In the genomic region with DNA sequence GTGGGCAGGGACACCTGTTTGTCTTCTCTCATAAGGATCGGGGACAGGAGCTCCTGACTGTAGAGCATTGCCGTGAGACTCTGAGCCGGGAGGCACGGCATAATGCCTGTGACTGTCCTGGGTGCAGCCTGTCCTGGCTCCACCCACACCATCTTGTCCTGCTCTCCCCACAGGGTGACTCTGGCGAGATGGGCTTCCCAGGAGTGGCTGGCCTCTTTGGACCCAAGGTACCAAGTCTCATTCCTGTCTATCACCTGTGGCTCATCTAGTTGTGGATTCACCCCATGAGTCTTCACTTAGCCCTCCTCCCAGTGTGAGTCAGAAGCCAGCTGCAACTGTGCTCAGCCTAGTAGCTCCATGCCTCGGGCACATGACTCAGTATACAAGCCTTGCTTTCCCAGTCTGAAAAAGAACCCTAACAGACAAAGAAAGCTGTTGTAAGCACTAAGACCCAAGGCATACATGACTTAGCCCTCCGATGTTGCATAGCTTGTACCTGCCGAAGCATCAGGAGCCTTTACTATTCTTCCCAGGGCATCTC, we compare ENCODE assay signal across 30 mouse cellular contexts. TPM values are rescaled to one million over a fixed set of nuclear protein-coding genes. Genes with fewer than 3 reads are reported as not detected.
DNase-seq lines count a peak whose midpoint lies in the region; ATAC-seq and TF ChIP-seq lines count a peak whose summit lies in the region.
"Had no signal": no experiment of that assay in that cellular context is flagged by ENCODE, and none has a peak within 500 bp of the region (broad histone marks: within the 10 kb centered on the region; RNA-seq: fewer than 3 reads in every experiment).

No protein-coding gene starts in this region.

- H3K27ac ChIP-seq in forebrain, embryonic 11.5 days (ENCODE audit: low read depth, low read length): no peak overlapping the region
- H3K27ac ChIP-seq in forebrain, embryonic 15.5 days (replicated peaks): no peak overlapping the region
- peak overlapping the region; percentile 42; the same call in 1 of the 2 replicates for H3K27ac ChIP-seq in olfactory bulb, adult 2 months (ENCODE audit: insufficient read depth, low read depth, low read length)
- H3K27ac ChIP-seq in midbrain, postnatal 0 days (ENCODE audit: low read depth, low read length): no peak overlapping the region
- H3K27ac ChIP-seq: heart, embryonic 15.5 days; hindbrain, embryonic 13.5 days; midbrain, embryonic 10.5 days had no signal

- H3K36me3 ChIP-seq in forebrain, embryonic 11.5 days (ENCODE audit: control insufficient read depth, insufficient read depth, low read length): no peaks in the 10 kb centered on the region
- H3K36me3 ChIP-seq in forebrain, embryonic 15.5 days: no peaks in the 10 kb centered on the region
- H3K36me3 ChIP-seq in midbrain, postnatal 0 days (ENCODE audit: insufficient read depth, low read length): no peaks in the 10 kb centered on the region

- H3K4me1 ChIP-seq in forebrain, embryonic 11.5 days (replicated peaks; ENCODE audit: control insufficient read depth, insufficient read depth, low read length): no peaks in the 10 kb centered on the region
- H3K4me1 ChIP-seq in forebrain, embryonic 15.5 days: no peaks in the 10 kb centered on the region
- H3K4me1 ChIP-seq in olfactory bulb, adult 2 months (ENCODE audit: control insufficient read depth, insufficient read depth, low read length): peaks cover 16% of the 10 kb centered on the region; the same call in 1 of the 2 replicates
- H3K4me1 ChIP-seq in midbrain, postnatal 0 days (ENCODE audit: insufficient read depth, low read length): no peaks in the 10 kb centered on the region
- H3K4me1 ChIP-seq: heart, embryonic 15.5 days; hindbrain, embryonic 13.5 days; midbrain, embryonic 10.5 days had no signal

- no peaks in the 10 kb centered on the region for H3K27me3 ChIP-seq in forebrain, embryonic 11.5 days (ENCODE audit: control insufficient read depth, insufficient read depth, low read length)
- no peaks in the 10 kb centered on the region for H3K27me3 ChIP-seq in forebrain, embryonic 15.5 days
- no peaks in the 10 kb centered on the region for H3K27me3 ChIP-seq in midbrain, postnatal 0 days (ENCODE audit: insufficient read depth, low read length)
- H3K27me3 ChIP-seq: heart, embryonic 15.5 days; hindbrain, embryonic 13.5 days had no signal

- no peak overlapping the region for H3K9ac ChIP-seq in forebrain, embryonic 11.5 days (ENCODE audit: low read length)
- no peak overlapping the region for H3K9ac ChIP-seq in forebrain, embryonic 15.5 days (replicated peaks)
- no peak overlapping the region for H3K9ac ChIP-seq in midbrain, postnatal 0 days (replicated peaks; ENCODE audit: low read length, poor library complexity, severe bottlenecking)
- H3K9ac ChIP-seq: heart, embryonic 15.5 days; hindbrain, embryonic 13.5 days had no signal

- no peak overlapping the region for H3K4me3 ChIP-seq in forebrain, embryonic 11.5 days (ENCODE audit: low read depth, low read length)
- H3K4me3 ChIP-seq in forebrain, embryonic 15.5 days: no peak overlapping the region
- H3K4me3 ChIP-seq in olfactory bulb, adult 2 months (ENCODE audit: insufficient read depth, low read depth, low read length): no peak overlapping the region
- H3K4me3 ChIP-seq in midbrain, postnatal 0 days (ENCODE audit: low read depth, low read length): no peak overlapping the region
- H3K4me3 ChIP-seq: heart, embryonic 15.5 days; hindbrain, embryonic 13.5 days; midbrain, embryonic 10.5 days had no signal

- no peak overlapping the region for H3K4me2 ChIP-seq in forebrain, embryonic 11.5 days (ENCODE audit: low read depth, low read length, severe bottlenecking)
- H3K4me2 ChIP-seq in forebrain, embryonic 15.5 days (replicated peaks): no peak overlapping the region
- H3K4me2 ChIP-seq in midbrain, postnatal 0 days (ENCODE audit: low read depth, low read length, poor library complexity, severe bottlenecking): no peak overlapping the region
- H3K4me2 ChIP-seq: heart, embryonic 15.5 days; hindbrain, embryonic 13.5 days had no signal

- no peak for ATAC-seq in forebrain, embryonic 11.5 days (replicated peaks; ENCODE audit: low FRiP score)
- no peak for ATAC-seq in forebrain, embryonic 15.5 days (replicated peaks)
- no peak for ATAC-seq in midbrain, postnatal 0 days (ENCODE audit: low FRiP score)
- ATAC-seq: activated CD4-positive, CD25-positive, alpha-beta regulatory T cell, adult 4 months; CD4-positive, CD25-positive, alpha-beta regulatory T cell, adult 4 months; forebrain, embryonic 16.5 days; lung, postnatal 0 days had no signal

- TF ChIP-seq POLR2A in olfactory bulb, adult 2 months (IDR thresholded peaks at IDR 0.05; ENCODE audit: insufficient read depth, low read depth, low read length): no peak

- WGBS in forebrain, embryonic 11.5 days: 85% methylated on average over 8 of the region's 8 CpGs
- 85% methylated on average over 8 of the region's 8 CpGs for WGBS in forebrain, embryonic 15.5 days
- 65% methylated on average over 8 of the region's 8 CpGs for WGBS in olfactory bulb, adult 2 months
- WGBS in midbrain, postnatal 0 days: 89% methylated on average over 8 of the region's 8 CpGs

- H3K9me3 ChIP-seq in forebrain, embryonic 11.5 days (ENCODE audit: control insufficient read depth, low read length): no peaks in the 10 kb centered on the region
- no peaks in the 10 kb centered on the region for H3K9me3 ChIP-seq in forebrain, embryonic 15.5 days
- H3K9me3 ChIP-seq in midbrain, postnatal 0 days (ENCODE audit: low read length): no peaks in the 10 kb centered on the region
- H3K9me3 ChIP-seq: heart, embryonic 15.5 days; midbrain, embryonic 10.5 days had no signal

- peak; percentile 50 for DNase-seq in forebrain, embryonic 11.5 days (ENCODE audit: low spot score)
- DNase-seq in 3T3-L1 (ENCODE audit: low read depth, low spot score) (peak; percentile 92), MN1 (ENCODE audit: low spot score) (no peak)
- peak; percentile 74 for DNase-seq in Muller cell, postnatal 12 days (ENCODE audit: inconsistent ontology term)
- no peak for DNase-seq in midbrain, postnatal 0 days (ENCODE audit: low spot score)
- DNase-seq: cerebellum, adult 8-10 months; cerebellum, postnatal 36 days; embryo, embryonic 11 days; heart, postnatal 36 days; kidney, adult 9 months; layer of hippocampus, postnatal 36 days; right cerebral cortex, postnatal 14 days had no signal

- TF ChIP-seq CTCF in olfactory bulb, adult 2 months (IDR thresholded peaks at IDR 0.05; ENCODE audit: insufficient read depth, low read depth, low read length): no peak
- TF ChIP-seq CTCF in midbrain, postnatal 0 days (IDR thresholded peaks at IDR 0.05): no peak

RNA-seq across cellular contexts. Expression of a gene that starts 21.0 kb away (rescaled TPM):
- polyA plus RNA-seq in forebrain, embryonic 11.5 days (2014; fragmentation: Nextera tagmentation; extraction: Ambion mirVana): not detected in 2 replicates
- polyA plus RNA-seq in forebrain, embryonic 15.5 days (2015; fragmentation: Nextera tagmentation; extraction: Ambion mirVana): not detected in 2 replicates
- not detected in 2 replicates for polyA plus RNA-seq in olfactory bulb, adult 2 months (2012; ENCODE audit: insufficient read depth, insufficient read length, low replicate concordance, missing spikeins)
- not detected in 2 replicates for total RNA-seq in midbrain, postnatal 0 days (2014; rRNA removed)
- not detected in 2 replicates for polyA plus RNA-seq in midbrain, postnatal 0 days (2015; fragmentation: Nextera tagmentation; extraction: Ambion mirVana)
- total RNA-seq: layer of hippocampus, adult 8-10 months; layer of hippocampus, postnatal 36 days; left cerebral cortex, postnatal 10 days; neutrophil, adult 5-6 weeks had no signal
- polyA plus RNA-seq: activated CD4-positive, CD25-positive, alpha-beta regulatory T cell, adult 4 months; brain, embryonic 14.5 days; CD4-positive, CD25-positive, alpha-beta regulatory T cell, adult 4 months; forebrain, embryonic 16.5 days; heart, embryonic 15.5 days; hindbrain, embryonic 13.5 days; limb, embryonic 11.5 days; midbrain, embryonic 10.5 days; midbrain, embryonic 16.5 days; testis, adult 2 months had no signal

RNA-seq across cellular contexts. Expression of a gene that starts 32.6 kb away (rescaled TPM):
- polyA plus RNA-seq in forebrain, embryonic 11.5 days (2014; fragmentation: Nextera tagmentation; extraction: Ambion mirVana): not detected in 2 replicates
- polyA plus RNA-seq in forebrain, embryonic 15.5 days (2015; fragmentation: Nextera tagmentation; extraction: Ambion mirVana): not detected in 2 replicates
- polyA plus RNA-seq in olfactory bulb, adult 2 months (2012; ENCODE audit: insufficient read depth, insufficient read length, low replicate concordance, missing spikeins): not detected in 2 replicates
- total RNA-seq in midbrain, postnatal 0 days (2014; rRNA removed): not detected in 2 replicates
- polyA plus RNA-seq in midbrain, postnatal 0 days (2015; fragmentation: Nextera tagmentation; extraction: Ambion mirVana): not detected in 2 replicates
- total RNA-seq: layer of hippocampus, adult 8-10 months; layer of hippocampus, postnatal 36 days; left cerebral cortex, postnatal 10 days; neutrophil, adult 5-6 weeks had no signal
- polyA plus RNA-seq: brain, embryonic 14.5 days; embryonic facial prominence, embryonic 14.5 days; forebrain, embryonic 16.5 days; heart, embryonic 15.5 days; hindbrain, embryonic 13.5 days; limb, embryonic 11.5 days; liver, embryonic 16.5 days; midbrain, embryonic 10.5 days; midbrain, embryonic 16.5 days; testis, adult 2 months had no signal

RNA-seq across cellular contexts. Expression of a gene that starts 38.9 kb away (rescaled TPM):
- polyA plus RNA-seq in forebrain, embryonic 11.5 days (2014; fragmentation: Nextera tagmentation; extraction: Ambion mirVana): not detected in 2 replicates
- polyA plus RNA-seq in forebrain, embryonic 15.5 days (2015; fragmentation: Nextera tagmentation; extraction: Ambion mirVana): not detected in 2 replicates
- not detected in 2 replicates for polyA plus RNA-seq in olfactory bulb, adult 2 months (2012; ENCODE audit: insufficient read depth, insufficient read length, low replicate concordance, missing spikeins)
- total RNA-seq in midbrain, postnatal 0 days (2014; rRNA removed): not detected in 2 replicates
- polyA plus RNA-seq in midbrain, postnatal 0 days (2015; fragmentation: Nextera tagmentation; extraction: Ambion mirVana): not detected in 2 replicates
- total RNA-seq: heart, postnatal 36 days; layer of hippocampus, adult 8-10 months; layer of hippocampus, postnatal 36 days; left cerebral cortex, postnatal 10 days; neutrophil, adult 5-6 weeks had no signal
- polyA plus RNA-seq: brain, embryonic 14.5 days; embryonic facial prominence, embryonic 14.5 days; forebrain, embryonic 16.5 days; heart, embryonic 15.5 days; hindbrain, embryonic 13.5 days; limb, embryonic 11.5 days; liver, embryonic 16.5 days; midbrain, embryonic 10.5 days; midbrain, embryonic 16.5 days; testis, adult 2 months had no signal

Comparison
In these comparisons a context has a peak if more than half of its experiments do, and no peak if none do; other contexts are left out.
1. DNase-seq: peak in forebrain, embryonic 11.5 days (single experiment), 3T3-L1 (single experiment) and Muller cell, postnatal 12 days (single experiment); none in MN1 (single experiment) and midbrain, postnatal 0 days (single experiment).